Mouse (Mus musculus) fibroblast of lung, adult 2 months (primary cell): ENCODE data around the gene Scaf1.
A peak's percentile ranks its signal among the peaks of the same experiment; 100 is the strongest.

Source experiments
- DNase-seq: peaks from one replicate; pipeline ENCODE4 v3.0.0-alpha.2; 2011; ENCODE audit warnings: low read depth

Scaf1 gene

GRCm38 (mm10) chr7:44954091-44954885 lies 61.9 kb downstream of the Scaf1 start:
- DNase-seq: peak; percentile 86

- no peak for DNase-seq
Measured at GRCm38 (mm10) chr7:44953561-44953960, 62.6 kb downstream of the Scaf1 start.
